19 mouse cellular contexts compared by ENCODE assay signal in genomic region chr1:39547238-39547637, GRCm38 (mm10). TPM values are rescaled to one million over a fixed set of nuclear protein-coding genes. Genes with fewer than 3 reads are reported as not detected.
A peak's percentile ranks its signal among the peaks of the same experiment; 100 is the strongest.
DNase-seq lines count a peak whose midpoint lies in the region; ATAC-seq and TF ChIP-seq lines count a peak whose summit lies in the region.
"Had no signal": no experiment of that assay in that cellular context is flagged by ENCODE, and none has a peak within 500 bp of the region (broad histone marks: within the 10 kb centered on the region; RNA-seq: fewer than 3 reads in every experiment).

No protein-coding gene starts in this region.

- no peak overlapping the region for H3K4me2 ChIP-seq in hindbrain, postnatal 0 days (ENCODE audit: low read depth, low read length)
- no peak overlapping the region for H3K4me2 ChIP-seq in hindbrain, embryonic 12.5 days (replicated peaks)
- no peak overlapping the region for H3K4me2 ChIP-seq in lung, embryonic 14.5 days
- H3K4me2 ChIP-seq: embryonic facial prominence, embryonic 15.5 days; heart, embryonic 15.5 days; hindbrain, embryonic 13.5 days; intestine, embryonic 15.5 days; liver, embryonic 13.5 days; midbrain, embryonic 12.5 days; neural tube, embryonic 15.5 days had no signal

- peak; percentile 23 for DNase-seq in embryo, embryonic 10.5 days (ENCODE audit: low spot score)
- DNase-seq in embryo, embryonic 11 days, result no peak
- DNase-seq in hindbrain, postnatal 0 days (ENCODE audit: low spot score), result peak; percentile 48
- DNase-seq in lung, embryonic 14.5 days, result peak; percentile 40
- DNase-seq in lung, adult 2 months, result no peak
- peak; percentile 28 for DNase-seq in brain, embryonic 14.5 days (ENCODE audit: low read depth)
- no peak for DNase-seq in testis, postnatal 10 days (ENCODE audit: low spot score)
- DNase-seq: cerebellum, adult 9-11 months; kidney, postnatal 14 days; liver, embryonic 13.5 days; lung, postnatal 10 days; thymus, postnatal 36 days had no signal

- no peak overlapping the region for H3K4me3 ChIP-seq in hindbrain, postnatal 0 days (ENCODE audit: low read length)
- H3K4me3 ChIP-seq in hindbrain, embryonic 12.5 days, result no peak overlapping the region
- no peak overlapping the region for H3K4me3 ChIP-seq in lung, embryonic 14.5 days (ENCODE audit: low read depth, low read length)
- no peak overlapping the region for H3K4me3 ChIP-seq in lung, adult 2 months (replicated peaks; ENCODE audit: extremely low read depth, low read depth, low read length)
- H3K4me3 ChIP-seq: embryonic facial prominence, embryonic 15.5 days; heart, embryonic 15.5 days; hindbrain, embryonic 13.5 days; intestine, embryonic 15.5 days; liver, embryonic 13.5 days; midbrain, embryonic 12.5 days; neural tube, embryonic 15.5 days had no signal

- H3K27ac ChIP-seq in hindbrain, postnatal 0 days, result no peak overlapping the region
- H3K27ac ChIP-seq in hindbrain, embryonic 12.5 days, result no peak overlapping the region
- no peak overlapping the region for H3K27ac ChIP-seq in lung, embryonic 14.5 days (ENCODE audit: low read depth)
- H3K27ac ChIP-seq: embryonic facial prominence, embryonic 15.5 days; heart, embryonic 15.5 days; hindbrain, embryonic 13.5 days; intestine, embryonic 15.5 days; liver, embryonic 13.5 days; midbrain, embryonic 12.5 days; neural tube, embryonic 15.5 days had no signal

- H3K4me1 ChIP-seq in hindbrain, postnatal 0 days (ENCODE audit: insufficient read depth, low read length), result no peaks in the 10 kb centered on the region
- no peaks in the 10 kb centered on the region for H3K4me1 ChIP-seq in hindbrain, embryonic 12.5 days
- H3K4me1 ChIP-seq in lung, embryonic 14.5 days (ENCODE audit: insufficient read depth), result no peaks in the 10 kb centered on the region; the same call in 1 of the 2 replicates
- H3K4me1 ChIP-seq in lung, adult 2 months (ENCODE audit: control insufficient read depth, insufficient read depth, low read length), result no peaks in the 10 kb centered on the region
- H3K4me1 ChIP-seq: embryonic facial prominence, embryonic 15.5 days; hindbrain, embryonic 13.5 days; intestine, embryonic 15.5 days; liver, embryonic 13.5 days; midbrain, embryonic 12.5 days; neural tube, embryonic 15.5 days had no signal

- no peaks in the 10 kb centered on the region for H3K9me3 ChIP-seq in hindbrain, postnatal 0 days (ENCODE audit: low read length)
- no peaks in the 10 kb centered on the region for H3K9me3 ChIP-seq in hindbrain, embryonic 12.5 days (replicated peaks)
- H3K9me3 ChIP-seq in lung, embryonic 14.5 days (ENCODE audit: low read depth, low read length), result no peaks in the 10 kb centered on the region
- H3K9me3 ChIP-seq: embryonic facial prominence, embryonic 15.5 days; heart, embryonic 15.5 days; hindbrain, embryonic 13.5 days; intestine, embryonic 15.5 days; liver, embryonic 13.5 days; midbrain, embryonic 12.5 days; neural tube, embryonic 15.5 days had no signal

- 62% methylated on average over 2 of the region's 2 CpGs for WGBS in hindbrain, postnatal 0 days
- WGBS in hindbrain, embryonic 12.5 days, result 86% methylated on average over 2 of the region's 2 CpGs
- WGBS in lung, embryonic 14.5 days, result 53% methylated on average over 2 of the region's 2 CpGs
- 52% methylated on average over 2 of the region's 2 CpGs for WGBS in lung, adult 2 months

- H3K9ac ChIP-seq in hindbrain, postnatal 0 days (replicated peaks; ENCODE audit: low read length), result no peak overlapping the region
- H3K9ac ChIP-seq in hindbrain, embryonic 12.5 days, result no peak overlapping the region
- no peak overlapping the region for H3K9ac ChIP-seq in lung, embryonic 14.5 days
- H3K9ac ChIP-seq: embryonic facial prominence, embryonic 15.5 days; heart, embryonic 15.5 days; hindbrain, embryonic 13.5 days; intestine, embryonic 15.5 days; liver, embryonic 13.5 days; midbrain, embryonic 12.5 days; neural tube, embryonic 15.5 days had no signal

- peaks cover 23% of the 10 kb centered on the region for H3K36me3 ChIP-seq in hindbrain, postnatal 0 days (ENCODE audit: insufficient read depth, low read length)
- peaks cover 59% of the 10 kb centered on the region for H3K36me3 ChIP-seq in hindbrain, embryonic 12.5 days
- H3K36me3 ChIP-seq in lung, embryonic 14.5 days (ENCODE audit: insufficient read depth), result peaks cover 78% of the 10 kb centered on the region

- TF ChIP-seq CTCF in hindbrain, postnatal 0 days (IDR thresholded peaks at IDR 0.05; ENCODE audit: low read depth), result peak; percentile 41
- TF ChIP-seq CTCF in lung, embryonic 14.5 days (IDR thresholded peaks at IDR 0.05; ENCODE audit: low read depth), result 0 out of 2 replicates have a peak, but pooled peaks have one; percentile 8
- no peak for TF ChIP-seq CTCF in lung, adult 2 months (IDR thresholded peaks at IDR 0.05; ENCODE audit: insufficient read depth, low read length)
- TF ChIP-seq CTCF in brain, embryonic 14.5 days (IDR thresholded peaks at IDR 0.05; ENCODE audit: borderline replicate concordance, extremely low read depth, insufficient read depth, insufficient read length), result no peak

- no peak for TF ChIP-seq POLR2A in lung, adult 2 months (IDR thresholded peaks at IDR 0.05; ENCODE audit: borderline replicate concordance, extremely low read depth, low read depth, low read length)
- TF ChIP-seq POLR2A in brain, embryonic 14.5 days (IDR thresholded peaks at IDR 0.05; ENCODE audit: borderline replicate concordance, extremely low read depth, insufficient read depth, insufficient read length, poor library complexity, severe bottlenecking), result no peak

- H3K27me3 ChIP-seq in hindbrain, postnatal 0 days (ENCODE audit: insufficient read depth, low read length), result no peaks in the 10 kb centered on the region
- no peaks in the 10 kb centered on the region for H3K27me3 ChIP-seq in hindbrain, embryonic 12.5 days
- no peaks in the 10 kb centered on the region for H3K27me3 ChIP-seq in lung, embryonic 14.5 days (ENCODE audit: insufficient read depth, low read length)
- H3K27me3 ChIP-seq: embryonic facial prominence, embryonic 15.5 days; heart, embryonic 15.5 days; hindbrain, embryonic 13.5 days; intestine, embryonic 15.5 days; liver, embryonic 13.5 days; midbrain, embryonic 12.5 days; neural tube, embryonic 15.5 days had no signal

- ATAC-seq in hindbrain, postnatal 0 days, result no peak; the same call in 1 of the 2 replicates
- no peak for ATAC-seq in hindbrain, embryonic 12.5 days (ENCODE audit: low FRiP score)
- no peak for ATAC-seq in lung, embryonic 14.5 days (ENCODE audit: insufficient read depth)

RNA-seq across cellular contexts. Expression of gene Cnot11, which starts 12.4 kb away (rescaled TPM):
- 26.4 and 31.7 TPM in 2 replicates for total RNA-seq in hindbrain, postnatal 0 days (2014; rRNA removed)
- polyA plus RNA-seq in hindbrain, postnatal 0 days (2015; fragmentation: Nextera tagmentation; extraction: Ambion mirVana), result 12.3 and 12.7 TPM in 2 replicates
- polyA plus RNA-seq in hindbrain, embryonic 12.5 days (2016; fragmentation: Nextera tagmentation; extraction: Ambion mirVana), result 28.7 and 29.1 TPM in 2 replicates
- 26.8 and 29.0 TPM in 2 replicates for polyA plus RNA-seq in lung, embryonic 14.5 days (2014; fragmentation: Nextera tagmentation; extraction: Ambion mirVana)
- polyA plus RNA-seq in lung, adult 2 months (2012; rRNA removed), result 17.8 and 20.4 TPM in 2 replicates
- 23.5 and 27.7 TPM in 2 replicates for polyA plus RNA-seq in brain, embryonic 14.5 days (2012; rRNA removed)

RNA-seq across cellular contexts. Expression of gene Rnf149, which starts 30.0 kb away (rescaled TPM):
- 13.0 and 14.5 TPM in 2 replicates for total RNA-seq in hindbrain, postnatal 0 days (2014; rRNA removed)
- 22.3 and 24.4 TPM in 2 replicates for polyA plus RNA-seq in hindbrain, postnatal 0 days (2015; fragmentation: Nextera tagmentation; extraction: Ambion mirVana)
- polyA plus RNA-seq in hindbrain, embryonic 12.5 days (2016; fragmentation: Nextera tagmentation; extraction: Ambion mirVana), result 37.7 and 39.0 TPM in 2 replicates
- 32.8 and 33.3 TPM in 2 replicates for polyA plus RNA-seq in lung, embryonic 14.5 days (2014; fragmentation: Nextera tagmentation; extraction: Ambion mirVana)
- 17.3 and 18.2 TPM in 2 replicates for polyA plus RNA-seq in lung, adult 2 months (2012; rRNA removed)
- 21.9 and 24.4 TPM in 2 replicates for polyA plus RNA-seq in brain, embryonic 14.5 days (2012; rRNA removed)

Comparison
In these comparisons a context has a peak if more than half of its experiments do, and no peak if none do; other contexts are left out.
1. DNase-seq: peak in embryo, embryonic 10.5 days (single experiment), hindbrain, postnatal 0 days (single experiment), lung, embryonic 14.5 days (single experiment) and brain, embryonic 14.5 days (single experiment); none in embryo, embryonic 11 days (single experiment), lung, adult 2 months (single experiment) and testis, postnatal 10 days (single experiment).
2. CTCF ChIP-seq: peak in hindbrain, postnatal 0 days (single experiment) and lung, embryonic 14.5 days (single experiment); none in lung, adult 2 months (single experiment) and brain, embryonic 14.5 days (single experiment).